Mouse (Mus musculus) megakaryocyte, adult 5-6 weeks (primary cell): Measurements from ENCODE around the gene Slk. TPM values are rescaled to one million over a fixed set of nuclear protein-coding genes. Genes with fewer than 3 reads are reported as not detected.

ENCODE experiments used
- ATAC-seq: 2 replicates; pipeline ENCODE4 v1.8.0; 2016; ENCODE audit warnings: mild to moderate bottlenecking, inconsistent platforms; ENCODE audit not compliant: poor library complexity, severe bottlenecking
- total RNA-seq, 2 experiments: library from RNA; stranded (forward) in 1 of 2; stranded (reverse) in 1 of 2; fragments of 153-499, 151-499 nt in 1 of 2; fragments of 221-1000, 200-1000 nt in 1 of 2; gene quantifications; 2 replicates each; pipeline versions ENCODE4 v1.2.3 to v1.2.4; 2015 to 2017

Slk gene
- 148 and 150 TPM in 2 replicates for total RNA-seq (2015)
- total RNA-seq (2017): 262 and 270 TPM in 2 replicates

- peak; percentile 86 for ATAC-seq
Observed at GRCm38 (mm10) chr19:47579225-47579787, at the start of gene Slk. Gene Slk (plus strand): TSS chr19:47579678.

GRCm38 (mm10) chr19:47531309-47531708, 48.2 kb upstream of the Slk start:
- peak; percentile 95 for ATAC-seq

- ATAC-seq: no peak
Observed at GRCm38 (mm10) chr19:47532449-47532848, 47.0 kb upstream of the Slk start.

- no peak for ATAC-seq
Observed at GRCm38 (mm10) chr19:47534131-47534530, 45.3 kb upstream of the Slk start.

DNA sequence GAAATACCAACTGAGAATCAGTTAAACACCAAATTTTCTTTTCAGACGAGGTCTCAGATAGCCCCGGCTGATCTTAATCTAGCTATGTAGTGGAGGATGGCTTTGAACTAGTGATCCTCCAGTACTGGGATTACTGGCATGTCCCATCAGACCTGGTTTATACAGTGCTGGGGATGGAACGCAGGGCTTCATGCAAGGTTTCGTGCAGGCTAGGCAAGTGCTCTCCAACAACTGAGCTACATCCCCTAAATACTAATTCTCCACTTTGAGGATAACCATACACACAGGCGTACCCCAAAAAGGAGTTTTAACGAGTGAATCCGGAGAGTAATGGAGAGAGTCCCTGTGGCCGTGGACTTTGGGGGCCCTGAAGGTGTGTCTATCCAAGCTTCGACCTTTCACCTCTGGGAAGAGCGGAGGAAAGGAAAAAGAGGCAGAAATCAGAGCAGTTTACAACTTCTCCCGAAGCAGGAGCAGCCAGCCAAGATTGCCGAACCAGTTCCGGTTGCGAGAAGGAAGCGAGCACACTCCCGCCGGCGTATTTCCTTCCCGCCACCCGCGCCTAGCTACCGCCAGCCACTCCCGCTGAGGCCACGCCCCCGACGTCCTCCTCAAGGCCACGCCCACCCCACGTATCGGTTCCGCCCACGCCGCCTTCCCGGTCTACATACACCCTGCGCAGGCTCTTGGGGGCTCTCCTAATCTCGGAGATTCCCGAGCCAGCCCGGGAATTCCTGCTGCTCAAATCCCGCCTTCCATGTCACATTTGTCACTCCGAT, 42.8 kb upstream of the Slk start:
- peak; percentile 97 for ATAC-seq

GRCm38 (mm10) chr19:47537300-47537792, 42.1 kb upstream of the Slk start, which contains the start of gene Stn1:
Gene Stn1 (minus strand): TSS chr19:47537507.
- no peak for ATAC-seq

- no peak for ATAC-seq
Observed at GRCm38 (mm10) chr19:47537879-47538278, 41.6 kb upstream of the Slk start.

DNA sequence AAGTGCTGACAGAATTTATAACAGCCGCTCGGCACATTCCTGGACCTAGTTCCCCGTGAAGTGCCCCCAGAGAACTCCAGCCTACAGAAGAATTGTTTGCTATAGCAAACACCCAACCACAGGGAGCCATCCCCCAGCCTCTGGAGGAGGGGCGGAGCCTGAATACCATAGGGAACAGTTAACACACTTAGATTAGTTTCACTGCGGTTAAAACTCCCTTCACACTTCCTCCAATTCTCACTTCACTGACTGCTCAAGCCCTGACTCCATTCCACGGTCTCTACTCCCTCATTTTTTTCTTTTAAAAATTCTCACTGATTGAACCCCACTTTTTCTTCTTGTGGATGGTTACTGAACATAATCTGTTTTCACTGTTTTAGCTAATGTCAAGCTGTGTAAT, 40.7 kb upstream of the Slk start:
- peak; percentile 63 for ATAC-seq

DNA sequence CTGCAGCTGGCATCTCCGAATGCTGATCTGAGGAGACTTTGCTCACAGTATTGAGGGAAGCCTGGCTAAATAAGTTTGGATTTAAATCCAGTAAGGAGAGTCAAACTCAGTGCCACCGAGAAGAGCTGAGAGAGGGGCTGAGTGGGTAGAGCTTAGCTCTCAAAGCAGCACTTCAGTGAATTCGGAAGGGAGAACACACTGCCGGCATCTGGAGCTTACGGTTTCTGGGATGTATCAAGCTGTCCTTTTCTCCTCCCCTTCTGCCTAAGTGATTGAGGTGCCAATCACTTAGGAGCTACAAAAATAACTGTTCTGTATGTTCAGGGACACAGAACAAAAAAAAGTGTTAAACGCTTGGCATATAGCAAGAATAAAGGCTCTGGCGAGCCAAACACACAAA, 37.0 kb upstream of the Slk start:
- no peak for ATAC-seq

DNA sequence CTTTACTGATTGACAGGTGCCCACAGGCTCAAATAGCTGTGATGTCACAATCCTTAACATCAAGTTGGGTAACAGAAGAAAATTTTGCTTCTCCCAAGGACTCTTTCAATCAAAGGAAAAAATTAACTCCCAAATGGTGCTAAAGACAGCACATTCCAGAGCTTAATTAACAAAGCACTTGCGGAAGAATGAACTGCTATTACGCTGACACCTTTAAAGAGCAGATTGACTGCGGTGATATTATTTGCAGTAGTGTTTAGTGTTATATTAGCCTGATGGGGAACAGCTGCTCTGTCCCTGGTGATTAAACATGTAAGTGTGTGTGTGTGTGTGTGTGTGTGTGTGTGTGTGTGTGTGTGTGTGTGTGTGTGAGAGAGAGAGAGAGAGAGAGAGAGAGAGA, 34.4 kb upstream of the Slk start:
- no peak for ATAC-seq

DNA sequence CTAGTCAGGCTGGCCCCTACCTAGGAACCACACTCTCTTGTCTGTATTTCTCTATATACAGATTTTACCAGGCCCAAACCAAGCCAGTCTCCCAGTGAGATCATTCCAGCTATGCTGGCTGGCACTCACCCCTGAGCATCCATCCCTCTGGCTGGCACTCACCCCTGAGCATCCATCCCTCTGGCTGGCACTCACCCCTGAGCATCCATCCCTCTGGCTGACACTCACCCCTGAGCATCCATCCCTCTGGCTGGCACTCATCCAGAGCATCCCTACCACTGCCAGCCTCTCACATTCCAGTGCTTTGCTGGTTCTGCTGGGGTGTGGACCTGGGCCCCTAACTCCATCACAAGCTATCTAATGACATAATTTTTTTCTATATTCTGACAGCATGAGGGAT, 34.0 kb upstream of the Slk start:
- no peak for ATAC-seq

GRCm38 (mm10) chr19:47548432-47549076, 30.9 kb upstream of the Slk start:
- no peak for ATAC-seq

GRCm38 (mm10) chr19:47549174-47549573, 30.3 kb upstream of the Slk start:
- ATAC-seq: no peak

DNA sequence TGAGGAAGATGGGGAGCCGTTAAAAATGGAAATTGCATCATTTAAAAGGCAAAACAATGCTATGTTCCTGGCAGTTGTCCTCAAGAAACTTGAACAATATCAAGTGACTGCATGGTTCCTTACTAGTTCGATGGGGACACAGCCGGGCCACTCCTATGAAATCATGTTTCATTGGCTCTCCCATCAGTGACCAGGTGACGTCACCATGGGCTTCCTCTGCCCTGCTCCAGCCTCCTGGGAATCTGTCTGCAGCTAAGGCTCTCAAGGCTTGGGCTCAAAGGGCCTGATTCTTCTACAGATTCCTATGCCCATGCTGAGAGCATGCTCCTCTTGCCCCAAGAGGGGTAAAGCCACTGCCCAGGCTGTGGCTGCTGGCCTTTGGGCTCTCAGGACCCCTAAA, 29.9 kb upstream of the Slk start:
- no peak for ATAC-seq

GRCm38 (mm10) chr19:47559145-47559544, 20.3 kb upstream of the Slk start:
- ATAC-seq: no peak

DNA sequence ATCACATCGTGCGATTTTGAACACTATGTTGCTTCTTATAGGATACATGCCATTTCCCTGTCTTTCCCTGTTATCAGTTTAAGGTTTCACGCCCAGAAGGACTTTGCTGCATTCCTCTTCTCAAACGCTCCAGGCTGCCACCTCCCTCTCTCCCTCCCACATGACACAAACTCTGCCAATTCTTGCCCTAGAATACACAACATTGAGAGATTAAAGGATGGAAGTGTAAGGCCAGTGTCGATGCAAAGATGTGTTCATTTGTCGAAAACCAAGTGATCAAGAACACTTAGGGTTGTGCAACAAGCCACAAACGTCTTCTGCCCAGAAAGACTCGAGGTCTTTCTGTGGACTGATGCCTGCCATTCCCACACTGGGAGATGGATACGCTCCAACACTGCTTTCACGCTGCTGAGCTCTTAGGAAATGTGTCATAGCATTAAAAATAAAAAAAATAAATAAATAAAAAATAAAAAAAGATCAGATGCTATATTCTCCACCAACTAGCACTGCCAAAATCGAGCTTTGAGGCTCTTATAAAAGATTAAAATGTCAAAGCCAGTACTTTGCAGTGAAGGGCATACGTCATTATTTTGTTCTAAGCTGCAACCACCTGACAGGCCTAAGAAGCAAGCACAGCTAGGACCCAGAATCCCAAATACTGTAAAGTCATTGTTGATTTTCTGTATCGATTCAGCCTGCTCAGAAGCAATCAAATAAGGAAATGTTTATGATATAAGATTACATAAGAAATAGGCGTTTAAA, 19.5 kb upstream of the Slk start:
- ATAC-seq: no peak

GRCm38 (mm10) chr19:47560544-47561161, 18.8 kb upstream of the Slk start:
- ATAC-seq: peak; percentile 51

GRCm38 (mm10) chr19:47561996-47562441, 17.5 kb upstream of the Slk start:
- ATAC-seq: no peak

DNA sequence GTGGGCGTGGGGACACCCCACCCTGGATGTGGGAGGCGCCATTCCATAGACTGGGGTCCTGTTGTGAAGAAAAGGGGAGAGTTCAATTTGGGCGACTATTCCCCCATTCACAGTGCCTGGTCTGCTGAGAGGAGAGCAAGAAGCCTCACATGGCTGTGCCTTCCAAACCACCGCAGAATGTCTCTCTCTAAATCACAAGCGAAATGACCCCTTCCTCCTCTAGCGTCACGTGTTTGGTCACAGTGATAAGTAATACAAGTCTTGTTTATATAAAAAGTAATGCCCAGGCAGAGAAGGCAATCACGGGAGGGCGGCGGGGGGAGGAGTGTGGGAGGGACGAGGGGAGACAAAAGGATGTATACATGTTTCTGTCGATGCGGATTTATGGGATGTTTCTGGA, 15.8 kb upstream of the Slk start:
- ATAC-seq: no peak

- ATAC-seq: no peak
Observed at GRCm38 (mm10) chr19:47565031-47565654, 14.3 kb upstream of the Slk start.
